Comparison of ENCODE assay signal across 14 mouse cellular contexts in genomic region chr7:34226086-34226485, GRCm38 (mm10). TPM values are rescaled to one million over a fixed set of nuclear protein-coding genes. Genes with fewer than 3 reads are reported as not detected.
DNase-seq lines count a peak whose midpoint lies in the region; ATAC-seq and TF ChIP-seq lines count a peak whose summit lies in the region.
"Had no signal": no experiment of that assay in that cellular context is flagged by ENCODE, and none has a peak within 500 bp of the region (broad histone marks: within the 10 kb centered on the region; RNA-seq: fewer than 3 reads in every experiment).

No protein-coding gene starts in this region.

- ATAC-seq in heart, embryonic 12.5 days (ENCODE audit: insufficient number of reproducible peaks, low FRiP score) = no peak
- ATAC-seq in neural tube, embryonic 13.5 days (ENCODE audit: low read depth) = no peak
- ATAC-seq in stomach, embryonic 15.5 days (ENCODE audit: insufficient read depth, low FRiP score, low read depth) = no peak
- no peak for ATAC-seq in lung, postnatal 0 days

- peak overlapping the region; percentile 76 for H3K4me2 ChIP-seq in heart, embryonic 12.5 days
- H3K4me2 ChIP-seq in neural tube, embryonic 13.5 days = no peak overlapping the region
- 0 out of 2 replicates have a peak overlapping the region, but pooled peaks have one; percentile 13 for H3K4me2 ChIP-seq in stomach, embryonic 15.5 days
- H3K4me2 ChIP-seq in lung, postnatal 0 days (replicated peaks; ENCODE audit: low read depth, low read length) = no peak overlapping the region
- H3K4me2 ChIP-seq: embryonic facial prominence, embryonic 12.5 days had no signal

- H3K9me3 ChIP-seq in heart, embryonic 12.5 days (replicated peaks) = no peaks in the 10 kb centered on the region
- no peaks in the 10 kb centered on the region for H3K9me3 ChIP-seq in neural tube, embryonic 13.5 days
- no peaks in the 10 kb centered on the region for H3K9me3 ChIP-seq in stomach, embryonic 15.5 days
- H3K9me3 ChIP-seq in lung, postnatal 0 days (ENCODE audit: low read length) = no peaks in the 10 kb centered on the region
- H3K9me3 ChIP-seq: embryonic facial prominence, embryonic 12.5 days had no signal

- peak overlapping the region; percentile 84; the same call in 1 of the 2 replicates for H3K9ac ChIP-seq in heart, embryonic 12.5 days
- H3K9ac ChIP-seq in neural tube, embryonic 13.5 days = peak overlapping the region; percentile 41
- H3K9ac ChIP-seq in stomach, embryonic 15.5 days = no peak overlapping the region
- H3K9ac ChIP-seq in lung, postnatal 0 days (replicated peaks; ENCODE audit: low read depth) = no peak overlapping the region
- H3K9ac ChIP-seq: embryonic facial prominence, embryonic 12.5 days had no signal

- intact Hi-C loops in heart, postnatal 14 days (cut with DNase I) = no loop called here

- H3K4me1 ChIP-seq in heart, embryonic 12.5 days (replicated peaks) = peaks cover 47% of the 10 kb centered on the region
- H3K4me1 ChIP-seq in neural tube, embryonic 13.5 days (replicated peaks) = peaks cover 48% of the 10 kb centered on the region
- peaks cover 23% of the 10 kb centered on the region for H3K4me1 ChIP-seq in stomach, embryonic 15.5 days
- 0 out of 2 replicates have a peak, but pooled peaks cover 8% of the 10 kb centered on the region for H3K4me1 ChIP-seq in lung, postnatal 0 days (ENCODE audit: insufficient read depth, low read depth, low read length)

- peaks cover 77% of the 10 kb centered on the region for H3K36me3 ChIP-seq in heart, embryonic 12.5 days
- H3K36me3 ChIP-seq in neural tube, embryonic 13.5 days = peaks cover 65% of the 10 kb centered on the region
- peaks cover 58% of the 10 kb centered on the region for H3K36me3 ChIP-seq in stomach, embryonic 15.5 days
- 0 out of 2 replicates have a peak, but pooled peaks cover 4% of the 10 kb centered on the region for H3K36me3 ChIP-seq in lung, postnatal 0 days (ENCODE audit: insufficient read depth, low read length)

- no peaks in the 10 kb centered on the region for H3K27me3 ChIP-seq in heart, embryonic 12.5 days (replicated peaks)
- H3K27me3 ChIP-seq in neural tube, embryonic 13.5 days = no peaks in the 10 kb centered on the region
- H3K27me3 ChIP-seq in stomach, embryonic 15.5 days (replicated peaks) = no peaks in the 10 kb centered on the region
- no peaks in the 10 kb centered on the region for H3K27me3 ChIP-seq in lung, postnatal 0 days (replicated peaks; ENCODE audit: insufficient read depth, low read length)
- H3K27me3 ChIP-seq: embryonic facial prominence, embryonic 12.5 days had no signal

- peak overlapping the region; percentile 73 for H3K4me3 ChIP-seq in heart, embryonic 12.5 days
- no peak overlapping the region for H3K4me3 ChIP-seq in neural tube, embryonic 13.5 days
- H3K4me3 ChIP-seq in stomach, embryonic 15.5 days (replicated peaks) = no peak overlapping the region
- no peak overlapping the region for H3K4me3 ChIP-seq in lung, postnatal 0 days (ENCODE audit: low read depth, low read length)
- H3K4me3 ChIP-seq: embryonic facial prominence, embryonic 12.5 days had no signal

- 50% methylated on average over 8 of the region's 8 CpGs for WGBS in heart, embryonic 12.5 days
- WGBS in neural tube, embryonic 13.5 days = 86% methylated on average over 8 of the region's 8 CpGs
- 64% methylated on average over 8 of the region's 8 CpGs for WGBS in stomach, embryonic 15.5 days
- WGBS in lung, postnatal 0 days = 74% methylated on average over 8 of the region's 8 CpGs

- no peak for TF ChIP-seq CTCF in lung, postnatal 0 days (IDR thresholded peaks at IDR 0.05)

- TF ChIP-seq EP300 in lung, postnatal 0 days (IDR thresholded peaks at IDR 0.05) = no peak

- DNase-seq in heart, postnatal 14 days = no peak
- no peak for DNase-seq in neural tube, embryonic 10.5 days (ENCODE audit: extremely low spot score, low spot score)
- DNase-seq in kidney, postnatal 25 days = peak; percentile 43 to 68
- DNase-seq in layer of hippocampus, adult 9-10 months (ENCODE audit: low spot score) = no peak
- DNase-seq in lung, postnatal 0 days (ENCODE audit: low spot score) = no peak
- DNase-seq: lung, adult 18-20 months; thymus, adult 2 months had no signal

- H3K27ac ChIP-seq in heart, embryonic 12.5 days (ENCODE audit: poor library complexity, severe bottlenecking) = 0 out of 2 replicates have a peak overlapping the region, but pooled peaks have one; percentile 10
- H3K27ac ChIP-seq in neural tube, embryonic 13.5 days (replicated peaks) = no peak overlapping the region
- no peak overlapping the region for H3K27ac ChIP-seq in stomach, embryonic 15.5 days
- no peak overlapping the region for H3K27ac ChIP-seq in lung, postnatal 0 days (ENCODE audit: low read length)
- H3K27ac ChIP-seq: embryonic facial prominence, embryonic 12.5 days had no signal

RNA-seq across cellular contexts. Expression of gene Gpi1, which starts 4.0 kb away (rescaled TPM):
- 777 and 794 TPM in 2 replicates for polyA plus RNA-seq in heart, embryonic 12.5 days (2016; fragmentation: Nextera tagmentation; extraction: Ambion mirVana)
- total RNA-seq in heart, postnatal 14 days (2021) = 100 to 1,000 TPM; 507 to 526 TPM
- 209 and 242 TPM in 2 replicates for polyA plus RNA-seq in neural tube, embryonic 13.5 days (2015; fragmentation: Nextera tagmentation; extraction: Ambion mirVana)
- polyA plus RNA-seq in stomach, embryonic 15.5 days (2015; fragmentation: Nextera tagmentation; extraction: Ambion mirVana) = 288 and 338 TPM in 2 replicates
- polyA plus RNA-seq in lung, postnatal 0 days (2015; fragmentation: Nextera tagmentation; extraction: Ambion mirVana) = 122 and 123 TPM in 2 replicates

RNA-seq across cellular contexts. Expression of gene Gm6096, which starts 24.8 kb away (rescaled TPM):
- 0.86 TPM in 1 of 2 replicates, not detected in the other for polyA plus RNA-seq in heart, embryonic 12.5 days (2016; fragmentation: Nextera tagmentation; extraction: Ambion mirVana)
- total RNA-seq in heart, postnatal 14 days (2021) = not detected
- not detected in 2 replicates for polyA plus RNA-seq in neural tube, embryonic 13.5 days (2015; fragmentation: Nextera tagmentation; extraction: Ambion mirVana)
- not detected in 2 replicates for polyA plus RNA-seq in stomach, embryonic 15.5 days (2015; fragmentation: Nextera tagmentation; extraction: Ambion mirVana)
- polyA plus RNA-seq in lung, postnatal 0 days (2015; fragmentation: Nextera tagmentation; extraction: Ambion mirVana) = not detected in 2 replicates
- total RNA-seq: adrenal gland, postnatal 4 days; ES-E14; hematopoietic stem cell, adult 5-6 weeks had no signal
- polyA plus RNA-seq: embryonic facial prominence, embryonic 12.5 days; thymus, adult 2 months had no signal

RNA-seq across cellular contexts. Expression of gene Pdcd2l, which starts 29.6 kb away (rescaled TPM):
- 45.6 and 50.0 TPM in 2 replicates for polyA plus RNA-seq in heart, embryonic 12.5 days (2016; fragmentation: Nextera tagmentation; extraction: Ambion mirVana)
- total RNA-seq in heart, postnatal 14 days (2021) = 10 to 100 TPM; 16.2 to 19.2 TPM
- 77.9 and 83.8 TPM in 2 replicates for polyA plus RNA-seq in neural tube, embryonic 13.5 days (2015; fragmentation: Nextera tagmentation; extraction: Ambion mirVana)
- polyA plus RNA-seq in stomach, embryonic 15.5 days (2015; fragmentation: Nextera tagmentation; extraction: Ambion mirVana) = 54.4 and 65.0 TPM in 2 replicates
- 34.0 and 37.9 TPM in 2 replicates for polyA plus RNA-seq in lung, postnatal 0 days (2015; fragmentation: Nextera tagmentation; extraction: Ambion mirVana)

RNA-seq across cellular contexts. Expression of gene Uba2, which starts 56.7 kb away (rescaled TPM):
- polyA plus RNA-seq in heart, embryonic 12.5 days (2016; fragmentation: Nextera tagmentation; extraction: Ambion mirVana) = 123 and 127 TPM in 2 replicates
- total RNA-seq in heart, postnatal 14 days (2021) = 10 to 100 TPM; 34.6 to 38.9 TPM
- 188 and 193 TPM in 2 replicates for polyA plus RNA-seq in neural tube, embryonic 13.5 days (2015; fragmentation: Nextera tagmentation; extraction: Ambion mirVana)
- 175 and 181 TPM in 2 replicates for polyA plus RNA-seq in stomach, embryonic 15.5 days (2015; fragmentation: Nextera tagmentation; extraction: Ambion mirVana)
- 82.8 and 91.2 TPM in 2 replicates for polyA plus RNA-seq in lung, postnatal 0 days (2015; fragmentation: Nextera tagmentation; extraction: Ambion mirVana)

Comparison
In these comparisons a context has a peak if more than half of its experiments do, and no peak if none do; other contexts are left out.
1. H3K4me2 ChIP-seq: peak in heart, embryonic 12.5 days (single experiment) and stomach, embryonic 15.5 days (single experiment); none in neural tube, embryonic 13.5 days (single experiment) and lung, postnatal 0 days (single experiment).
2. H3K9ac ChIP-seq: peak in heart, embryonic 12.5 days (single experiment) and neural tube, embryonic 13.5 days (single experiment); none in stomach, embryonic 15.5 days (single experiment) and lung, postnatal 0 days (single experiment).
3. DNase-seq: peak in kidney, postnatal 25 days (2 of 2); none in heart, postnatal 14 days (0 of 2), neural tube, embryonic 10.5 days (single experiment), layer of hippocampus, adult 9-10 months (single experiment) and lung, postnatal 0 days (single experiment).